Mouse (Mus musculus): ENCODE results near the gene Gpx4. TPM values are rescaled to one million over a fixed set of nuclear protein-coding genes. Genes with fewer than 3 reads are reported as not detected.

Gene Gpx4
- 421 and 492 TPM in 2 replicates for polyA plus RNA-seq (2012; rRNA removed)

DNA sequence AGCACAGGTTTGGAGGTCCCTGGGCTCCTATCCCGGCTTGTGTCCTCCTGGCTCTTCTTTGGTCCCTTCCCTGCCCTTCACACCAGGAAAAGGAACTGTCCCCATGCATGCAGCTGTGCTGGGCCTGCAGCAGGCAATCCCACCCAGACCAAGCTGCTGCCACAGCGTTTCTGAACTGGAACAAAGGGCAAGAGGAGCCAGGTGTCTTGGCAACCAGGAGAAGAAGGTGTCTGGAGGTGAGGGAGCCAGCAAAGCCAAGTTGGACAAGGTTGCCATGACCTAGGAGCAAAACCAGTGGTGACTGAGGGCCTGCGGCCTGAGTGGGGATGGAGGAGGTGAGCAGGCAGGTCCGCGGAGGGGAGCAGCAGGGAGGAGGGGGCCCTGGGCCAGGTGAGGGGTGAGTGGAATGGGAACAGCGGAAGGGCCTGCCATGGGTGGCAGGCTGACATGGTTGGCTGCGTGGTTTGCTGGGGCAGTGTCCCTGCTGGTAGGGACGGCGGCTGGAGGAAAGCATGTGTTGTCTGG lies at the start of gene Gpx4:
TSS of gene Gpx4 (plus strand) at position 126 of the 525 bp plus-strand sequence.

DNA sequence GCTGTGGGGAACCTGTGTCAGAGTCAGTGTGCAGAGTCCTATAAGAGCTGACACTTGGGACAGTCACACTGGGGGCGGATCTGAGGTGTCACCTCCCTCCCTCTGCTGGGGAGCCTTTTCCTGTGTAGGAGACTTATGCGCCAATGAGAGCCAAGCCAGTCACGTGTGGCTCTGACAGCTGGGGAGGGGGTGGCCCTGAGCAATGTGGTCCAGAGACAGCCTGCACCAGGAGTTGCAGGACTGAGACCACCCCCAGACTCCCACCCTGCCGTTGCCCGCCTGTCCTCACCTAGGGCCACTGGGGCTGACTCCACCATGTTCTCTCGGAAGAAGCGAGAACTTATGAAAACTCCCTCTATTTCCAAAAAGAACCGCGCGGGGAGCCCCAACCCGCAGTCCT lies 30.5 kb upstream of the Gpx4 start, which contains the start of gene Arhgap45:
TSS of gene Arhgap45 (plus strand) at position 143 of the 400 bp plus-strand sequence.

DNA sequence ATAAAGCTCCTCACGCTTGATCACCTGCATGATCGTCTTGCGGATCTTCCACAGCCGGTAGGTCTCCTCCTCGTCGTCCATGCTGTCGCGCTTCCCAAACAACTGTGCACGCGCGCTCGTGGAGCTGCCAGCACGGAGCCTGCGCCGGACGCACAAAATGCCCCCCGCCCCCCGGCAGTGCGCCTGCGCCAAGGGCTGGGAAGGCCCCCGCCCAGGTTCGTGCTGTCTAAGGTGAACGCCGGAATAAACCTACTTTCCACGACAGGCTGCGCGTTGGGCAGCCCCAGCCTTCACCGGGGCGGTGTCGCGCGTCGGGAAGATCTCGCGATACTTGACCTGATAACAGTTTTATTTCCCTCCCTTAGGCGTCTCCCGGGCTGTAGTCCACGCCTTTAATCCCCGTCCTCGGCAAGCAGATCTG lies 7.4 kb upstream of the Gpx4 start, which contains the start of gene Polr2e:
TSS of gene Polr2e (minus strand) at position 237 of the 421 bp plus-strand sequence.

DNA sequence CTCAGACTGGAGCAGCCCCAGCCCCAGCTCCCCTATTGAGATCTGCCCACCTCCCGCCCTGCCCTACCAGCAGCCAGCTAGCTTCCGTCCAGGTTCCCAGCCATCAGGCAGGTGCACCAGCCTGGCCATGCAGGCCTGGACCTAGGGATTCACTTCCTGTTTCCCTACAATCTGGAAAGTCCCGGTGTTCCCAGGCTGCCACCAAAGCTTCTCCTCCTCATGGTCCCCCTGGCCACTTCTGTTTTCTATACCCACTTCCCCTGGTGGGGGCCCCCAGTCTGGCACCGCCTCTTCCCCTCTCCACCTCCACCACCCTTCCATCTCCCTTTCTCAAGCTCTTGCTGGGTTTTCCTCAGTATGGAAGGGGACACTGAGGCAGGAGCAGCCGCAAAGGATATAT lies 58.5 kb downstream of the Gpx4 start, which contains the start of gene Sbno2:
TSS of gene Sbno2 (minus strand) at position 112 of the 400 bp plus-strand sequence.

Other genes with a start within 250 kb of the Gpx4 start
- gene Misp, start 226.2 kb upstream of the Gpx4 start, polyA plus RNA-seq (2012; rRNA removed) = 0.54 and 0.57 TPM in 2 replicates
- gene Ptbp1, start 192.7 kb upstream of the Gpx4 start, polyA plus RNA-seq (2012; rRNA removed) = 82.1 and 86.6 TPM in 2 replicates
- gene Prtn3, start 172.7 kb upstream of the Gpx4 start, polyA plus RNA-seq (2012; rRNA removed) = 15.8 and 16.7 TPM in 2 replicates
- gene Plppr3, start 172.5 kb upstream of the Gpx4 start, polyA plus RNA-seq (2012; rRNA removed) = 680 and 811 TPM in 2 replicates
- gene Elane, start 160.9 kb upstream of the Gpx4 start, polyA plus RNA-seq (2012; rRNA removed) = not detected in 2 replicates
- gene Cfd, start 156.3 kb upstream of the Gpx4 start, polyA plus RNA-seq (2012; rRNA removed) = 0.34 and 0.37 TPM in 2 replicates
- gene Med16, start 138.2 kb upstream of the Gpx4 start, polyA plus RNA-seq (2012; rRNA removed) = 53.6 and 60.9 TPM in 2 replicates
- gene Gm26602, start 136.3 kb upstream of the Gpx4 start, polyA plus RNA-seq (2012; rRNA removed) = not detected in 2 replicates
- 6.1 and 6.5 TPM in 2 replicates for gene Kiss1r, start 130.2 kb upstream of the Gpx4 start, polyA plus RNA-seq (2012; rRNA removed)
- 172 and 208 TPM in 2 replicates for gene R3hdm4, start 126.0 kb upstream of the Gpx4 start, polyA plus RNA-seq (2012; rRNA removed)
- gene Arid3a, start 120.1 kb upstream of the Gpx4 start, polyA plus RNA-seq (2012; rRNA removed) = 4.2 TPM in 2 replicates
- gene Wdr18, start 87.0 kb upstream of the Gpx4 start, polyA plus RNA-seq (2012; rRNA removed) = 67.9 and 76.6 TPM in 2 replicates
- gene Grin3b, start 76.5 kb upstream of the Gpx4 start, polyA plus RNA-seq (2012; rRNA removed) = 0.40 and 0.45 TPM in 2 replicates
- gene Tmem259, start 62.8 kb upstream of the Gpx4 start, polyA plus RNA-seq (2012; rRNA removed) = 200 and 218 TPM in 2 replicates
- gene Cnn2, start 58.6 kb upstream of the Gpx4 start, polyA plus RNA-seq (2012; rRNA removed) = 18.9 and 19.8 TPM in 2 replicates
- 7.1 and 7.5 TPM in 2 replicates for gene Abca7, start 50.7 kb upstream of the Gpx4 start, polyA plus RNA-seq (2012; rRNA removed)
- 2.2 and 2.4 TPM in 2 replicates for gene Arhgap45, start 30.5 kb upstream of the Gpx4 start, polyA plus RNA-seq (2012; rRNA removed)
- gene Polr2e, start 7.4 kb upstream of the Gpx4 start, polyA plus RNA-seq (2012; rRNA removed) = 242 and 245 TPM in 2 replicates
- 23.6 and 27.5 TPM in 2 replicates for gene Sbno2, start 58.4 kb downstream of the Gpx4 start, polyA plus RNA-seq (2012; rRNA removed)
- gene Stk11, start 68.6 kb downstream of the Gpx4 start, polyA plus RNA-seq (2012; rRNA removed) = 83.3 and 90.0 TPM in 2 replicates
- gene Atp5d, start 91.5 kb downstream of the Gpx4 start, polyA plus RNA-seq (2012; rRNA removed) = 451 and 454 TPM in 2 replicates
- 161 and 178 TPM in 2 replicates for gene Cbarp, start 93.7 kb downstream of the Gpx4 start, polyA plus RNA-seq (2012; rRNA removed)
- 71.4 and 90.3 TPM in 2 replicates for gene Midn, start 101.1 kb downstream of the Gpx4 start, polyA plus RNA-seq (2012; rRNA removed)
- 393 and 405 TPM in 2 replicates for gene Cirbp, start 118.8 kb downstream of the Gpx4 start, polyA plus RNA-seq (2012; rRNA removed)
- gene 1600002K03Rik, start 125.8 kb downstream of the Gpx4 start, polyA plus RNA-seq (2012; rRNA removed) = 14.0 and 17.9 TPM in 2 replicates
- gene Efna2, start 132.3 kb downstream of the Gpx4 start, polyA plus RNA-seq (2012; rRNA removed) = 39.2 and 42.5 TPM in 2 replicates
- gene Mum1, start 179.3 kb downstream of the Gpx4 start, polyA plus RNA-seq (2012; rRNA removed) = 51.1 and 52.1 TPM in 2 replicates
- 302 and 305 TPM in 2 replicates for gene Ndufs7, start 202.0 kb downstream of the Gpx4 start, polyA plus RNA-seq (2012; rRNA removed)
- 18.8 and 24.7 TPM in 2 replicates for gene Gamt, start 213.8 kb downstream of the Gpx4 start, polyA plus RNA-seq (2012; rRNA removed)
- 128 and 136 TPM in 2 replicates for gene Dazap1, start 214.3 kb downstream of the Gpx4 start, polyA plus RNA-seq (2012; rRNA removed)
- gene Rps15, start 245.3 kb downstream of the Gpx4 start, polyA plus RNA-seq (2012; rRNA removed) = 2,373 and 2,399 TPM in 2 replicates
- gene Apc2, start 248.8 kb downstream of the Gpx4 start, polyA plus RNA-seq (2012; rRNA removed) = 140 and 172 TPM in 2 replicates

Data from central nervous system, embryonic 18 days (tissue).